Mouse (Mus musculus): Measurements from ENCODE around the gene Ppfibp2. TPM values are rescaled to one million over a fixed set of nuclear protein-coding genes. Genes with fewer than 3 reads are reported as not detected.
A peak's percentile ranks its signal among the peaks of the same experiment; 100 is the strongest.

Ppfibp2 gene
- polyA plus RNA-seq, 1 experiment from 2014 or later, result 3.9 TPM

GRCm38 (mm10) chr7:107624432-107624831 lies 29.4 kb downstream of the Ppfibp2 start:
- 80% methylated on average over 3 of the region's 3 CpGs for WGBS
- Histone ChIP-seq H3K27me3 (ENCODE audit: control insufficient read depth, insufficient read depth, low read length) (no peaks in the 10 kb centered on the region), H3K27ac (no peak overlapping the region), H3K9me3 (ENCODE audit: control insufficient read depth, low read length) (no peaks in the 10 kb centered on the region), H3K4me1 (replicated peaks; ENCODE audit: control insufficient read depth, insufficient read depth, low read length) (no peaks in the 10 kb centered on the region), H3K9ac (no peak overlapping the region), H3K36me3 (replicated peaks; ENCODE audit: control insufficient read depth, insufficient read depth) (no peaks in the 10 kb centered on the region), H3K4me2 (replicated peaks) (no peak overlapping the region), H3K4me3 (replicated peaks; ENCODE audit: low read length) (no peak overlapping the region)
- no peak for ATAC-seq (ENCODE audit: low FRiP score)
- no peak for DNase-seq (ENCODE audit: low spot score)

- DNase-seq (ENCODE audit: low spot score), result no peak
These were observed 30.1 kb downstream of the Ppfibp2 start, which contains the start of gene 5330417H12Rik for GRCm38 (mm10) chr7:107625061-107625460. Gene 5330417H12Rik (minus strand): TSS chr7:107625161.

GRCm38 (mm10) chr7:107625781-107626180 lies 30.8 kb downstream of the Ppfibp2 start:
- WGBS, result 89% methylated on average over 6 of the region's 6 CpGs
- H3K27ac ChIP-seq, result no peak overlapping the region
- no peak for ATAC-seq (ENCODE audit: low FRiP score)
- no peaks in the 10 kb centered on the region for H3K36me3 ChIP-seq (replicated peaks; ENCODE audit: control insufficient read depth, insufficient read depth)
- DNase-seq (ENCODE audit: low spot score), result no peak
- H3K27me3 ChIP-seq (ENCODE audit: control insufficient read depth, insufficient read depth, low read length), result no peaks in the 10 kb centered on the region
- H3K4me1 ChIP-seq (replicated peaks; ENCODE audit: control insufficient read depth, insufficient read depth, low read length), result no peaks in the 10 kb centered on the region
- no peak overlapping the region for H3K4me3 ChIP-seq (replicated peaks; ENCODE audit: low read length)
- no peak overlapping the region for H3K9ac ChIP-seq
- no peak overlapping the region for H3K4me2 ChIP-seq (replicated peaks)
- no peaks in the 10 kb centered on the region for H3K9me3 ChIP-seq (ENCODE audit: control insufficient read depth, low read length)

More at GRCm38 (mm10) chr7:107625061-107625460, 30.1 kb downstream of the Ppfibp2 start, which contains the start of gene 5330417H12Rik:
- Histone ChIP-seq H3K27me3 (ENCODE audit: control insufficient read depth, insufficient read depth, low read length) (no peaks in the 10 kb centered on the region), H3K27ac (no peak within 1 kb of the TSS), H3K9me3 (ENCODE audit: control insufficient read depth, low read length) (no peaks in the 10 kb centered on the region), H3K4me2 (replicated peaks) (no peak within 1 kb of the TSS), H3K4me3 (replicated peaks; ENCODE audit: low read length) (no peak within 1 kb of the TSS), H3K4me1 (replicated peaks; ENCODE audit: control insufficient read depth, insufficient read depth, low read length) (no peaks in the 10 kb centered on the region), H3K36me3 (replicated peaks; ENCODE audit: control insufficient read depth, insufficient read depth) (no peaks in the 10 kb centered on the region), H3K9ac (no peak within 1 kb of the TSS)
- 88% methylated on average over 2 of the region's 2 CpGs for WGBS
- ATAC-seq (ENCODE audit: low FRiP score), result no peak

- no peak for ATAC-seq (ENCODE audit: low FRiP score)
These were observed 33.4 kb downstream of the Ppfibp2 start for GRCm38 (mm10) chr7:107628383-107628782.

GRCm38 (mm10) chr7:107633201-107633600 lies 38.2 kb downstream of the Ppfibp2 start:
- no peak overlapping the region for H3K4me2 ChIP-seq (replicated peaks)
- H3K27me3 ChIP-seq (ENCODE audit: control insufficient read depth, insufficient read depth, low read length), result no peaks in the 10 kb centered on the region
- H3K4me3 ChIP-seq (replicated peaks; ENCODE audit: low read length), result no peak overlapping the region
- no peak overlapping the region for H3K27ac ChIP-seq
- no peaks in the 10 kb centered on the region for H3K36me3 ChIP-seq (replicated peaks; ENCODE audit: control insufficient read depth, insufficient read depth)
- no peaks in the 10 kb centered on the region for H3K9me3 ChIP-seq (ENCODE audit: control insufficient read depth, low read length)
- H3K9ac ChIP-seq, result no peak overlapping the region
- WGBS, result 91% methylated on average over 4 of the region's 4 CpGs
- DNase-seq (ENCODE audit: low spot score) (no peak), ATAC-seq (ENCODE audit: low FRiP score) (no peak)
- no peaks in the 10 kb centered on the region for H3K4me1 ChIP-seq (replicated peaks; ENCODE audit: control insufficient read depth, insufficient read depth, low read length)

More at GRCm38 (mm10) chr7:107628383-107628782, 33.4 kb downstream of the Ppfibp2 start:
- no peak for DNase-seq (ENCODE audit: low spot score)
- no peaks in the 10 kb centered on the region for H3K9me3 ChIP-seq (ENCODE audit: control insufficient read depth, low read length)
- no peak overlapping the region for H3K27ac ChIP-seq
- H3K4me2 ChIP-seq (replicated peaks), result no peak overlapping the region
- H3K9ac ChIP-seq, result no peak overlapping the region
- H3K4me1 ChIP-seq (replicated peaks; ENCODE audit: control insufficient read depth, insufficient read depth, low read length), result no peaks in the 10 kb centered on the region
- H3K36me3 ChIP-seq (replicated peaks; ENCODE audit: control insufficient read depth, insufficient read depth), result no peaks in the 10 kb centered on the region
- no peaks in the 10 kb centered on the region for H3K27me3 ChIP-seq (ENCODE audit: control insufficient read depth, insufficient read depth, low read length)
- H3K4me3 ChIP-seq (replicated peaks; ENCODE audit: low read length), result no peak overlapping the region

GRCm38 (mm10) chr7:107637398-107637797 lies 42.4 kb downstream of the Ppfibp2 start:
- no peaks in the 10 kb centered on the region for H3K4me1 ChIP-seq (replicated peaks; ENCODE audit: control insufficient read depth, insufficient read depth, low read length)
- no peak for ATAC-seq (ENCODE audit: low FRiP score)

GRCm38 (mm10) chr7:107638026-107638425 lies 43.0 kb downstream of the Ppfibp2 start:
- no peak overlapping the region for H3K27ac ChIP-seq
- H3K9me3 ChIP-seq (ENCODE audit: control insufficient read depth, low read length), result no peaks in the 10 kb centered on the region
- no peak overlapping the region for H3K4me2 ChIP-seq (replicated peaks)
- H3K4me3 ChIP-seq (replicated peaks; ENCODE audit: low read length), result no peak overlapping the region
- no peaks in the 10 kb centered on the region for H3K27me3 ChIP-seq (ENCODE audit: control insufficient read depth, insufficient read depth, low read length)
- DNase-seq (ENCODE audit: low spot score) (no peak), ATAC-seq (ENCODE audit: low FRiP score) (no peak)
- no peak overlapping the region for H3K9ac ChIP-seq
- H3K4me1 ChIP-seq (replicated peaks; ENCODE audit: control insufficient read depth, insufficient read depth, low read length), result no peaks in the 10 kb centered on the region
- H3K36me3 ChIP-seq (replicated peaks; ENCODE audit: control insufficient read depth, insufficient read depth), result no peaks in the 10 kb centered on the region
- 88% methylated on average over 5 of the region's 5 CpGs for WGBS

More at GRCm38 (mm10) chr7:107637398-107637797, 42.4 kb downstream of the Ppfibp2 start:
- Histone ChIP-seq H3K27ac (peak overlapping the region; percentile 26; the same call in 1 of the 2 replicates), H3K9ac (no peak overlapping the region), H3K4me3 (replicated peaks; ENCODE audit: low read length) (no peak overlapping the region), H3K4me2 (replicated peaks) (no peak overlapping the region), H3K36me3 (replicated peaks; ENCODE audit: control insufficient read depth, insufficient read depth) (no peaks in the 10 kb centered on the region), H3K27me3 (ENCODE audit: control insufficient read depth, insufficient read depth, low read length) (no peaks in the 10 kb centered on the region), H3K9me3 (ENCODE audit: control insufficient read depth, low read length) (no peaks in the 10 kb centered on the region)
- 74% methylated on average over 7 of the region's 7 CpGs for WGBS
- DNase-seq (ENCODE audit: low spot score), result no peak

- Histone ChIP-seq H3K4me2 (replicated peaks) (no peak overlapping the region), H3K9me3 (ENCODE audit: control insufficient read depth, low read length) (no peaks in the 10 kb centered on the region), H3K27me3 (ENCODE audit: control insufficient read depth, insufficient read depth, low read length) (no peaks in the 10 kb centered on the region), H3K36me3 (replicated peaks; ENCODE audit: control insufficient read depth, insufficient read depth) (no peaks in the 10 kb centered on the region), H3K9ac (no peak overlapping the region), H3K4me3 (replicated peaks; ENCODE audit: low read length) (no peak overlapping the region), H3K27ac (no peak overlapping the region), H3K4me1 (replicated peaks; ENCODE audit: control insufficient read depth, insufficient read depth, low read length) (no peaks in the 10 kb centered on the region)
- peak; percentile 56 for ATAC-seq (ENCODE audit: low FRiP score)
- 70% methylated on average over 7 of the region's 7 CpGs for whole genome bisulfite sequencing
- DNase-seq (ENCODE audit: low spot score), result no peak
These were observed 47.7 kb downstream of the Ppfibp2 start for GRCm38 (mm10) chr7:107642586-107643275.

- Histone ChIP-seq H3K4me2 (replicated peaks) (no peak overlapping the region), H3K27me3 (ENCODE audit: control insufficient read depth, insufficient read depth, low read length) (no peaks in the 10 kb centered on the region), H3K9me3 (ENCODE audit: control insufficient read depth, low read length) (no peaks in the 10 kb centered on the region), H3K36me3 (replicated peaks; ENCODE audit: control insufficient read depth, insufficient read depth) (no peaks in the 10 kb centered on the region), H3K27ac (no peak overlapping the region), H3K4me1 (replicated peaks; ENCODE audit: control insufficient read depth, insufficient read depth, low read length) (no peaks in the 10 kb centered on the region), H3K4me3 (replicated peaks; ENCODE audit: low read length) (no peak overlapping the region), H3K9ac (no peak overlapping the region)
- DNase-seq (ENCODE audit: low spot score), result no peak
- 89% methylated on average over 2 of the region's 2 CpGs for WGBS
- no peak for ATAC-seq (ENCODE audit: low FRiP score)
These were observed 50.0 kb downstream of the Ppfibp2 start for GRCm38 (mm10) chr7:107644987-107645386.
